Mouse (Mus musculus): ENCODE results near the gene P2rx5.

The P2rx5 gene

GRCm38 (mm10) chr11:73175612-73176011 lies 15.4 kb downstream of the P2rx5 start:
- no peak for DNase-seq (ENCODE audit: low spot score in 2 of 2)

- DNase-seq (ENCODE audit: low spot score in 2 of 2), result no peak
These were observed 16.0 kb downstream of the P2rx5 start for GRCm38 (mm10) chr11:73176186-73176585.

- peak; percentile 92 to 93 for DNase-seq (ENCODE audit: low spot score in 2 of 2)
These were observed 16.6 kb downstream of the P2rx5 start, which contains the start of the genes Emc6 and Tax1bp3 for GRCm38 (mm10) chr11:73176608-73177508. Emc6 (minus strand) TSS chr11:73177037. Tax1bp3 (plus strand) TSS chr11:73177083.

- DNase-seq (ENCODE audit: low spot score in 2 of 2), result no peak
These were observed 17.3 kb downstream of the P2rx5 start for GRCm38 (mm10) chr11:73177509-73177875.

GRCm38 (mm10) chr11:73177895-73178294 lies 17.7 kb downstream of the P2rx5 start:
- no peak for DNase-seq (ENCODE audit: low spot score in 2 of 2)

- no peak for DNase-seq (ENCODE audit: low spot score in 2 of 2)
These were observed 25.8 kb downstream of the P2rx5 start for GRCm38 (mm10) chr11:73185872-73186615.

GRCm38 (mm10) chr11:73187231-73187630 lies 27.0 kb downstream of the P2rx5 start:
- no peak for DNase-seq (ENCODE audit: low spot score in 2 of 2)

GRCm38 (mm10) chr11:73193047-73193446 lies 32.8 kb downstream of the P2rx5 start:
- no peak for DNase-seq (ENCODE audit: low spot score in 2 of 2)

GRCm38 (mm10) chr11:73194444-73194843 lies 34.2 kb downstream of the P2rx5 start:
- no peak for DNase-seq (ENCODE audit: low spot score in 2 of 2)

GRCm38 (mm10) chr11:73198190-73198589 lies 38.0 kb downstream of the P2rx5 start:
- no peak for DNase-seq (ENCODE audit: low spot score in 2 of 2)

GRCm38 (mm10) chr11:73198603-73199229 lies 38.5 kb downstream of the P2rx5 start, which contains the start of gene Ctns:
Ctns (minus strand) TSS chr11:73199042.
- DNase-seq (ENCODE audit: low spot score in 2 of 2), result peak in 1 of 2 experiments; percentile 91

GRCm38 (mm10) chr11:73199230-73199712 lies 39.0 kb downstream of the P2rx5 start, which contains the start of gene Shpk:
Shpk (plus strand) TSS chr11:73199460.
- DNase-seq (ENCODE audit: low spot score in 2 of 2), result peak; percentile 96 to 97

GRCm38 (mm10) chr11:73199879-73200278 lies 39.7 kb downstream of the P2rx5 start:
- no peak for DNase-seq (ENCODE audit: low spot score in 2 of 2)

GRCm38 (mm10) chr11:73201021-73201420 lies 40.8 kb downstream of the P2rx5 start:
- DNase-seq (ENCODE audit: low spot score in 2 of 2), result no peak

- DNase-seq (ENCODE audit: low spot score in 2 of 2), result no peak
These were observed 41.4 kb downstream of the P2rx5 start for GRCm38 (mm10) chr11:73201597-73201996.

GRCm38 (mm10) chr11:73203895-73204294 lies 43.7 kb downstream of the P2rx5 start:
- DNase-seq (ENCODE audit: low spot score in 2 of 2), result no peak

GRCm38 (mm10) chr11:73205194-73205593 lies 45.0 kb downstream of the P2rx5 start:
- DNase-seq (ENCODE audit: low spot score in 2 of 2), result no peak

GRCm38 (mm10) chr11:73207621-73208020 lies 47.4 kb downstream of the P2rx5 start:
- DNase-seq (ENCODE audit: low spot score in 2 of 2), result no peak

- no peak for DNase-seq (ENCODE audit: low spot score in 2 of 2)
These were observed 53.7 kb downstream of the P2rx5 start for GRCm38 (mm10) chr11:73213956-73214355.

- DNase-seq (ENCODE audit: low spot score in 2 of 2), result no peak
These were observed 59.5 kb downstream of the P2rx5 start for GRCm38 (mm10) chr11:73219671-73220070.

GRCm38 (mm10) chr11:73220651-73221050 lies 60.4 kb downstream of the P2rx5 start:
- no peak for DNase-seq (ENCODE audit: low spot score in 2 of 2)

Data from frontal cortex, postnatal 36 days (tissue).